Mouse (Mus musculus): ENCODE data around the gene 1190002N15Rik.

GRCm38 (mm10) chr9:94483291-94483879 lies 54.5 kb downstream of the 1190002N15Rik start:
- TF ChIP-seq EP300 (optimal IDR thresholded peaks at IDR 0.05) (no peak), CTCF (IDR thresholded peaks at IDR 0.05; ENCODE audit: low read depth) (no peak)

All from stomach, postnatal 0 days (tissue).